Mouse (Mus musculus) liver, postnatal 0 days (tissue): ENCODE measurements around the gene Ccdc103. TPM values are rescaled to one million over a fixed set of nuclear protein-coding genes. Genes with fewer than 3 reads are reported as not detected.

Experiments
- ATAC-seq: fragments of 200-750 bp; cut with Nextera tagmentation; 2 replicates; pipeline ENCODE4 v1.8.0; 2017; ENCODE audit warnings: mild to moderate bottlenecking, moderate library complexity
- DNase-seq: peaks from one replicate; pipeline ENCODE4 v3.0.0-alpha.2; 2016
- H3K27ac ChIP-seq: fragments of 300-500 bp; sonication (generic); 2 replicates; pipeline ENCODE4 v1.5.1; 2014; ENCODE audit warnings: antibody characterized with exemption, moderate library complexity, mild to moderate bottlenecking, low read depth
- H3K27me3 ChIP-seq: fragments of 300-500 bp; sonication (generic); 2 replicates; pipeline ENCODE4 v1.6.1; 2014; ENCODE audit warnings: low read length, control low read depth, mixed read lengths; ENCODE audit not compliant: insufficient read depth
- H3K36me3 ChIP-seq: fragments of 300-500 bp; sonication (generic); replicated peaks from 2 replicates; pipeline ENCODE4 v1.6.1; 2014; ENCODE audit warnings: mild to moderate bottlenecking, control low read depth, low read length, moderate library complexity, mixed read lengths; ENCODE audit not compliant: insufficient read depth
- H3K4me1 ChIP-seq: fragments of 300-500 bp; sonication (generic); 2 replicates; pipeline ENCODE4 v1.6.1; 2014; ENCODE audit warnings: antibody characterized with exemption, mild to moderate bottlenecking, control low read depth; ENCODE audit not compliant: insufficient read depth
- H3K4me2 ChIP-seq: fragments of 300-500 bp; sonication (generic); 2 replicates; pipeline ENCODE4 v1.6.1; 2014; ENCODE audit warnings: low read depth, mild to moderate bottlenecking, low read length, moderate library complexity, mixed read lengths
- H3K4me3 ChIP-seq: fragments of 300-500 bp; sonication (generic); 2 replicates; pipeline ENCODE4 v1.5.1; 2014; ENCODE audit warnings: low read depth, low read length
- H3K9ac ChIP-seq: fragments of 300-500 bp; sonication (generic); replicated peaks from 2 replicates; pipeline ENCODE4 v1.6.1; 2014; ENCODE audit warnings: mild to moderate bottlenecking, moderate library complexity
- H3K9me3 ChIP-seq: fragments of 300-500 bp; sonication (generic); 2 replicates; pipeline ENCODE4 v1.6.1; 2016; ENCODE audit warnings: mild to moderate bottlenecking, control low read depth, low read length, mixed read lengths
- CTCF ChIP-seq: sonication (generic); IDR thresholded peaks from 2 replicates; pipeline ENCODE4 v1.5.1; 2016; ENCODE audit warnings: antibody characterized with exemption, low read depth
- EP300 ChIP-seq: IDR thresholded peaks from 2 replicates; pipeline ENCODE4 v1.6.1; 2016; ENCODE audit warnings: antibody characterized with exemption, low read depth, mild to moderate bottlenecking
- WGBS: fragments of 180-500 bp; shearing (Covaris S2); extraction: QIAGEN DNeasy Blood & Tissue Kit; methylation state at CpG from one replicate; pipeline ENCODE4 v1.1.7; 2014; ENCODE audit not compliant: insufficient replicate concordance; 5-methylcytosine and 5-hydroxymethylcytosine counted together
- polyA plus RNA-seq: library from polyadenylated mRNA; unstranded; fragments of >200 nt; fragmentation: Nextera tagmentation; extraction: Ambion mirVana; gene quantifications from 2 replicates; pipeline ENCODE4 v1.2.1, GENCODE M21; 2015

Ccdc103 gene
- polyA plus RNA-seq, 1 experiment from 2014 or later: 0.51 TPM

- TF ChIP-seq EP300 (no peak), CTCF (no peak)
Measured at GRCm38 (mm10) chr11:102887433-102887832, 6.4 kb downstream of the Ccdc103 start.

GRCm38 (mm10) chr11:102888135-102888534 is 7.1 kb downstream of the Ccdc103 start:
- H3K27ac ChIP-seq: no peak overlapping the region
- ATAC-seq (no peak), DNase-seq (no peak)
- WGBS: 55% methylated on average over 3 of the region's 3 CpGs
- no peaks in the 10 kb centered on the region for H3K36me3 ChIP-seq
- no peaks in the 10 kb centered on the region for H3K9me3 ChIP-seq
- H3K4me1 ChIP-seq: peaks cover 3% of the 10 kb centered on the region
- H3K9ac ChIP-seq: no peak overlapping the region
- TF ChIP-seq EP300 (no peak), CTCF (no peak)
- peaks cover 16% of the 10 kb centered on the region for H3K27me3 ChIP-seq
- no peak overlapping the region for H3K4me2 ChIP-seq
- H3K4me3 ChIP-seq: no peak overlapping the region

More at GRCm38 (mm10) chr11:102887433-102887832, 6.4 kb downstream of the Ccdc103 start:
- DNase-seq (no peak), ATAC-seq (no peak)
- 67% methylated on average over 5 of the region's 5 CpGs for WGBS
- H3K9ac ChIP-seq: no peak overlapping the region
- H3K4me1 ChIP-seq: no peaks in the 10 kb centered on the region; the same call in 1 of the 2 replicates
- H3K36me3 ChIP-seq: no peaks in the 10 kb centered on the region
- no peak overlapping the region for H3K4me2 ChIP-seq
- no peaks in the 10 kb centered on the region for H3K9me3 ChIP-seq
- peaks cover 11% of the 10 kb centered on the region; the same call in 1 of the 2 replicates for H3K27me3 ChIP-seq
- H3K4me3 ChIP-seq: no peak overlapping the region
- no peak overlapping the region for H3K27ac ChIP-seq

- TF ChIP-seq EP300 (no peak), CTCF (no peak)
- WGBS: 59% methylated on average over 5 of the region's 5 CpGs
- Histone ChIP-seq H3K27me3 (peaks cover 30% of the 10 kb centered on the region), H3K9ac (no peak overlapping the region), H3K4me2 (no peak overlapping the region), H3K27ac (no peak overlapping the region), H3K9me3 (no peaks in the 10 kb centered on the region), H3K4me1 (peaks cover 9% of the 10 kb centered on the region), H3K4me3 (no peak overlapping the region), H3K36me3 (no peaks in the 10 kb centered on the region)
- no peak for ATAC-seq
- DNase-seq: no peak
Measured at GRCm38 (mm10) chr11:102890096-102890495, 9.1 kb downstream of the Ccdc103 start.

- no peaks in the 10 kb centered on the region for H3K36me3 ChIP-seq
- DNase-seq: peak; percentile 82
- peaks cover 16% of the 10 kb centered on the region for H3K4me1 ChIP-seq
- peaks cover 30% of the 10 kb centered on the region for H3K27me3 ChIP-seq
- peak overlapping the region; percentile 48; the same call in 1 of the 2 replicates for H3K27ac ChIP-seq
- TF ChIP-seq CTCF (peak; percentile 98), EP300 (no peak)
- H3K4me2 ChIP-seq: peak overlapping the region; percentile 89
- H3K9ac ChIP-seq: peak overlapping the region; percentile 65
- peak; percentile 69 for ATAC-seq
- H3K4me3 ChIP-seq: peak overlapping the region; percentile 55
- H3K9me3 ChIP-seq: no peaks in the 10 kb centered on the region
- 3% methylated on average over 43 of the region's 43 CpGs for WGBS
Measured at GRCm38 (mm10) chr11:102893015-102893651, 12.1 kb downstream of the Ccdc103 start.

GRCm38 (mm10) chr11:102894716-102895115 is 13.7 kb downstream of the Ccdc103 start:
- Histone ChIP-seq H3K4me2 (peak overlapping the region; percentile 89), H3K27me3 (peaks cover 29% of the 10 kb centered on the region), H3K4me1 (peaks cover 16% of the 10 kb centered on the region), H3K27ac (peak overlapping the region; percentile 71; the same call in 1 of the 2 replicates), H3K9ac (peak overlapping the region; percentile 67), H3K4me3 (peak overlapping the region; percentile 44), H3K9me3 (no peaks in the 10 kb centered on the region), H3K36me3 (no peaks in the 10 kb centered on the region)
- 80% methylated on average over 4 of the region's 4 CpGs for WGBS
- TF ChIP-seq EP300 (no peak), CTCF (no peak)
- ATAC-seq: no peak
- DNase-seq: no peak

- H3K27ac ChIP-seq: peak overlapping the region; percentile 71
- H3K9me3 ChIP-seq: no peaks in the 10 kb centered on the region
- peaks cover 16% of the 10 kb centered on the region for H3K4me1 ChIP-seq
- DNase-seq: peak; percentile 62
- H3K36me3 ChIP-seq: no peaks in the 10 kb centered on the region
- peak overlapping the region; percentile 89 for H3K4me2 ChIP-seq
- peaks cover 29% of the 10 kb centered on the region for H3K27me3 ChIP-seq
- TF ChIP-seq CTCF (no peak), EP300 (peak; percentile 85)
- peak overlapping the region; percentile 67 for H3K9ac ChIP-seq
- peak; percentile 97 for ATAC-seq
- 47% methylated on average over 9 of the region's 9 CpGs for WGBS
- H3K4me3 ChIP-seq: peak overlapping the region; percentile 44
Measured at GRCm38 (mm10) chr11:102895779-102896178, 14.8 kb downstream of the Ccdc103 start.
